Mouse (Mus musculus): Measurements from ENCODE around the gene Mgll. TPM values are rescaled to one million over a fixed set of nuclear protein-coding genes. Genes with fewer than 3 reads are reported as not detected.

Gene Mgll
- polyA plus RNA-seq, 1 experiment from 2014 or later, result 44.4 TPM

DNA sequence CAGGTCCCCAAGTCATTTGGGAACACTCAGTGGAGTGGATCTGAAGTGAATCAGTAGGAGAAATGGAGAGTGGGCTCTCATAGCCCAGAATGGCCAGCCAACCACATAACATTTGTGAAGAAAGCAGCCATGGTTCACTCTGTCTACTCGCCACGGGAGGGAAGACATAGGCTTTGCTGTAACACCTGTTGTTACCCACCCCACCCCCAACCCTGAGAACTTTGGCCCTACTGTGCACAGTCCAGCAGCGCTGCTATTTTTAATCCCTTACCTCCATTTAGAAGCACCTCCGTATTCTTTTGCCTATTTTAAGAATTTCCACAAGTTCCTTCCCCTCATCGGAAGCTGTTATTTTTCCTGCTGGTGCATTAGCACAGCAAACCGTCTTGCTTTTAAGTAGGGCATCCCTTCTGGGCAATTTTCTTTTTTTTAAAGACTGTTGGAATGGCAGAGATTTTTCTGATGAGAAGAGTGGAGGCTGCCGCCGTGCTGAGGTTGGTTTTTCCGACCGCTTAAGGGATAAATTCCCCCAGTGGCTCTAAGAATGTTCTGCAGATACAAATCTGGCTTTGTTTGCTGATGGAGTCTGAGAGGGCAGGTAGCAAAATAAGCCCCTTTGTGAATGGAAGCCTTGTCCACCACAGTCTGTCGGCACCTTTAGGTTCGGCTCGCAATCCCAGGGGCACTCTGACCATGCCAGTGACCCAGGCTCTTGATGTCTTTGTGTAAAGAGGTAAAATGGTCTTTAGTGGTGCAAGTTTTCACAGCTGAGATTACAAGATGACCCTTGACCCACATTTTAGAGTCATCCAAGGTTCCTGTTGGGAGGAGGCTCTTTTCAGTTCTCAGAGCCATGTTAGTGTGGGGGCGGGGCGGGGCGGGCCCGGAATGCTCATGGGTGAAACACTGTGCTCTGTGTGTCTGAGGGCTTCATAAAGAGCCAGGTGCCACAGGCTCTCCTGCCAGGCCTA lies 8.7 kb downstream of the Mgll start:
- H3K36me3 ChIP-seq, result no peaks in the 10 kb centered on the region
- H3K4me3 ChIP-seq, result no peak overlapping the region
- no peak overlapping the region for H3K9ac ChIP-seq
- H3K4me1 ChIP-seq (replicated peaks), result peaks cover 16% of the 10 kb centered on the region
- H3K9me3 ChIP-seq (replicated peaks), result no peaks in the 10 kb centered on the region
- WGBS, result 63% methylated on average over 17 of the region's 17 CpGs
- H3K27me3 ChIP-seq, result no peaks in the 10 kb centered on the region
- H3K4me2 ChIP-seq, result no peak overlapping the region
- H3K27ac ChIP-seq, result no peak overlapping the region
- no peak for ATAC-seq (replicated peaks; ENCODE audit: insufficient number of reproducible peaks, insufficient read depth, low FRiP score, low read depth)

DNA sequence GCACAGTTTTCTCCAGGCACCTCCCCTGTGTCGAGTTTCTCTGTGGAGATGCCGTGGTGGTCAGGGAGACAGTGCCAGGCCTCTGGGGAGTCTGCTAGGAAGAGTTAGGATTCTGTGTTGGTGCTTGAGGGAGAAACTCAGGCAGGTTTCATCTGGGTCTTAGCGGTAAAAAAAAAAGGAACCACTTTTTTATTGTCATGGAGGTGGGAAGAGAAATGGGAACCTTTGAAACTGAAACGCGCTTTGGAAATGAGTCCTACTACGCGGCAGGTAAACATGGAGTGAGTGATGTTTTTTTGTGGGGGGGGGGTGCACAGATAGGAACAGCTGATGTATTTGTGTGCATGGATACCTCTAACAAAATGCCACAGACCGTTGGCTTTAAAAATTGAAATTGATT lies 12.1 kb downstream of the Mgll start:
- Histone ChIP-seq H3K27ac (no peak overlapping the region), H3K4me2 (no peak overlapping the region), H3K36me3 (no peaks in the 10 kb centered on the region), H3K4me1 (replicated peaks) (peaks cover 13% of the 10 kb centered on the region), H3K4me3 (no peak overlapping the region), H3K9ac (no peak overlapping the region), H3K27me3 (no peaks in the 10 kb centered on the region), H3K9me3 (replicated peaks) (no peaks in the 10 kb centered on the region)
- 81% methylated on average over 8 of the region's 8 CpGs for WGBS
- no peak for ATAC-seq (replicated peaks; ENCODE audit: insufficient number of reproducible peaks, insufficient read depth, low FRiP score, low read depth)

DNA sequence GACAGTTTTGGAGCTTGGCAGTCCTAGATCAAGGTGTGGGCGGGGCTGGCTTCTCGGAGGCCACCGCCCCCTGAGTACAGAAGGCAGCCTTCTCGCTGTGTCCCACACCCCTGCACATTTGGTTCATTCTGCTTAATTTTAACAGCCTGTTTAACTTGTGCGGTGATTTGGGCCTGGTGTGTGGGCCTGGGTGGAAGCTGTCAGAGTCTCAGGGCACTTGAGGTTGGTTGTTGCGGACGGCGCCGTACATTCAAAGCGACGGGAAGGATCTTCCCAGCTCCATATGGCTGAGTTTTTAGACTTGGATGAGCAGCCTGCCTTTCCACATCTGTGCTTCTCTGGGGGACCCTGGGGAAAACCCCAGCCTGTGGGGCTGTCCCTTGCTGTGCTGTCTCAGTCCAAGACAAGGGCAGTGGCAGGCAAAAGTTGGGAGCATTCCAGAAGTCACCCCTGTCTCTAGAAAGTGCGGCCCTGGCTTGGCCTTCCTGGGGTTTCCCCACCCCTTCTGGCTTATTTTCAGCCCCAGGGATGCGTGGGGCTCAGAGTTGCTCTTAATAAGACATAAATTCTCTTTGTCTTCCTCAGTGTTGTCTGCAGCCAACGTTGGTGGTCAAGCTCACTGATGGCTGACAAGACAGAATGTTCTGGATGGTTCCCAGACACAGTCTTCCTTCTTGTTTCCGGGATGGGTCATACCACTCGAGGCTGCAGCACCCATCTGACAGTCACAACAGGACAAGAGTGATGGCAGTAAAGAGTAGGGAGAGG lies 12.7 kb downstream of the Mgll start:
- 76% methylated on average over 16 of the region's 16 CpGs for WGBS
- Histone ChIP-seq H3K36me3 (no peaks in the 10 kb centered on the region), H3K27ac (no peak overlapping the region), H3K27me3 (no peaks in the 10 kb centered on the region), H3K4me3 (no peak overlapping the region), H3K9ac (no peak overlapping the region), H3K4me2 (no peak overlapping the region), H3K4me1 (replicated peaks) (peaks cover 11% of the 10 kb centered on the region), H3K9me3 (replicated peaks) (no peaks in the 10 kb centered on the region)
- ATAC-seq (replicated peaks; ENCODE audit: insufficient number of reproducible peaks, insufficient read depth, low FRiP score, low read depth), result no peak

DNA sequence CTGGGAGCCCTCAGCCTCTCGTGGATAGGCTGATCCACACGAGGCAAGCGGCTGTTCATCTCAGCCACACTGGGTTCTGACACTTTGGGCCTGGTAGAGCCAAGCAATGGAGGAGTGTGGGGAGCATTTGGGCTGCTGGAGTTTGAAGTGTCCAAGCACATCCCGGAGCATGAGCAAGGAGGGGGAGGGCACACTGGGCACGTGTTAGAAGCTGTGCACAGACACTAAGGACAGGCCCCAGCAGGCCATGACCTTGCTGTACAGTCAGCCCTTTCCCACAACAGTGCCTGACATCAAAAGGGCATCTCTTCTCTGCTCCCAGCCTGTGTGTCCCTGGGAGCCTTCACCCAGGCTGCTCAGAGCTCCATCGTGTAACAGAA lies 13.3 kb downstream of the Mgll start:
- H3K4me2 ChIP-seq, result no peak overlapping the region
- no peaks in the 10 kb centered on the region for H3K36me3 ChIP-seq
- no peak overlapping the region for H3K4me3 ChIP-seq
- WGBS, result 75% methylated on average over 6 of the region's 6 CpGs
- no peak overlapping the region for H3K27ac ChIP-seq
- no peaks in the 10 kb centered on the region for H3K9me3 ChIP-seq (replicated peaks)
- no peak for ATAC-seq (replicated peaks; ENCODE audit: insufficient number of reproducible peaks, insufficient read depth, low FRiP score, low read depth)
- H3K27me3 ChIP-seq, result no peaks in the 10 kb centered on the region
- peaks cover 7% of the 10 kb centered on the region; the same call in 1 of the 2 replicates for H3K4me1 ChIP-seq (replicated peaks)
- no peak overlapping the region for H3K9ac ChIP-seq

DNA sequence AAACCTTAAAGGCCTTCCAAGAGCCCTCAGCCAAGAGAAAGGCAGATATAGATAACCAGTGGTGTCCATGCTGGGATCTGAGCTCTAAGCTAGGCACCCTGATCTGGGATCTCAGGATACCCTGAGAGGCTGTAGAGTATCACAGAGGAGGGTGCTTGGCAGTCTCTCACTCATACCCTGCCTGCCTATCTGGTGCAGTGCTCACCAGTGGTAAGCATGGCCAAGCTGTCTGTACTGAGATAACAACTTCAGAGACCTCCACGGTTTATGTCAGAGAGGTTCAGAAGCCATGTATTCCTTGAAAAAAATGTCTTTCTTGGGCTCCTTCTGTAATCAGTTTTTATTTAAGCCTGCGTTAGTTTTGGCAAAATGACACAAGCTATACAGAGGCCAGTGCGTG lies 16.8 kb downstream of the Mgll start:
- H3K9me3 ChIP-seq (replicated peaks), result no peaks in the 10 kb centered on the region
- 71% methylated on average over 3 of the region's 3 CpGs for WGBS
- H3K4me1 ChIP-seq (replicated peaks), result 0 out of 2 replicates have a peak, but pooled peaks cover 6% of the 10 kb centered on the region

DNA sequence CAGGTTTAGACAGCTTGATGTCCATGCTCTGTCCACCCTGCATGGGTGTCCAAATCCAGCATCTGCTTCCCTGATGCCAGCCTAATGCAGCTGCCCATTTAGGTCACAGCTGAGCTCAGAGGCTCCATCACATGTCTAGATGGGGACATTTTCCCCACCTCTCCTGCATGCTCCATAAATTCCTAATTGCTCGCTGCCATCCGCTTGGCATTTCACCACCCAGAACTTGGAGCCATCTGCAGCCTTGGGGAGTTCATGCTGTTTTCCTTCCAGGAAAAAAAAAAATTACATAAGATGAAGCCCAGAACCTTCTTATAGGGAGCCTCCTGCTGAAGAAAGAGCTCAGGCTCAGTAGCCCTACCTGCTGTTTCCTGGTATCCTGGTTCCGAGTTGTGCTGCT lies 17.6 kb downstream of the Mgll start:
- Histone ChIP-seq H3K9ac (no peak overlapping the region), H3K4me1 (replicated peaks) (0 out of 2 replicates have a peak, but pooled peaks cover 6% of the 10 kb centered on the region), H3K4me3 (no peak overlapping the region), H3K27me3 (no peaks in the 10 kb centered on the region), H3K36me3 (no peaks in the 10 kb centered on the region), H3K9me3 (replicated peaks) (no peaks in the 10 kb centered on the region), H3K4me2 (no peak overlapping the region), H3K27ac (no peak overlapping the region)
- no peak for ATAC-seq (replicated peaks; ENCODE audit: insufficient number of reproducible peaks, insufficient read depth, low FRiP score, low read depth)
- 84% methylated on average over 3 of the region's 3 CpGs for WGBS

More for the DNA sequence above, 16.8 kb downstream of the Mgll start:
- Histone ChIP-seq H3K4me3 (no peak overlapping the region), H3K27me3 (no peaks in the 10 kb centered on the region), H3K36me3 (no peaks in the 10 kb centered on the region), H3K27ac (no peak overlapping the region), H3K4me2 (no peak overlapping the region), H3K9ac (no peak overlapping the region)
- no peak for ATAC-seq (replicated peaks; ENCODE audit: insufficient number of reproducible peaks, insufficient read depth, low FRiP score, low read depth)

DNA sequence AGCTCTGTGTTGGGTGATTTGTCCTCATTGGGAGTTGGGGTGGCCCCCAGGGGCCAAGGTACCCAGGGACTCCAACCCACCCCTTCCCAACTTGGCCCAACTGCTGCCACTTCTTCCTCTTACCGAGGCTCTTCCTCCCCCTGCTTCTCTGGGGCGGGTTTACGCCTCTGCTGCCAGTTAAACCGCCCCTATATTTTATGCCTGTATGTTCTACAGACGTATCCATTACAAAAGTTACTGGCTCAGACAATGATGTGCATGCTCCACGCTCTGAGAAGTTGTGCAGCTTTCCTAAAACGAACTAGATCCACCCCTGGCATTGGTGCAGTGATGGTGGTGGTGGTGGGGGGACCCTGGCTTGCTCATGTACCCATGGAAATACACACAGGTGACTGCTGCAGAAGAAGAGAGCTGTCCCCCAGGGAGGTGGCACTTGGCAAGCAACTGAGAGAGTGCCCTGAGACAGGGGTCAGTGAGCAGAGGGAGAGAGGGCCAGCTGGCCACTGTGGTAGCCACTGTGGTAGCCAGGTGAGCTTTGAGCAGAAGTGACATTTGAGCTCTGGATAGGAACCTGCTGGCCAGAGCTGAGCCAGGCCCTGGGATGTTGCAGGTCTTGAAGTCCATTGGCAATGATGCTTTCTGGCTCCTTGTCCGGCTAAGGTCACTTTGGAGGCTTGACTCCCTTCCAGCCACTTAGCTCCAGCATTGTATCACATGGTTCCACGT lies 18.2 kb downstream of the Mgll start:
- no peak overlapping the region for H3K4me2 ChIP-seq

DNA sequence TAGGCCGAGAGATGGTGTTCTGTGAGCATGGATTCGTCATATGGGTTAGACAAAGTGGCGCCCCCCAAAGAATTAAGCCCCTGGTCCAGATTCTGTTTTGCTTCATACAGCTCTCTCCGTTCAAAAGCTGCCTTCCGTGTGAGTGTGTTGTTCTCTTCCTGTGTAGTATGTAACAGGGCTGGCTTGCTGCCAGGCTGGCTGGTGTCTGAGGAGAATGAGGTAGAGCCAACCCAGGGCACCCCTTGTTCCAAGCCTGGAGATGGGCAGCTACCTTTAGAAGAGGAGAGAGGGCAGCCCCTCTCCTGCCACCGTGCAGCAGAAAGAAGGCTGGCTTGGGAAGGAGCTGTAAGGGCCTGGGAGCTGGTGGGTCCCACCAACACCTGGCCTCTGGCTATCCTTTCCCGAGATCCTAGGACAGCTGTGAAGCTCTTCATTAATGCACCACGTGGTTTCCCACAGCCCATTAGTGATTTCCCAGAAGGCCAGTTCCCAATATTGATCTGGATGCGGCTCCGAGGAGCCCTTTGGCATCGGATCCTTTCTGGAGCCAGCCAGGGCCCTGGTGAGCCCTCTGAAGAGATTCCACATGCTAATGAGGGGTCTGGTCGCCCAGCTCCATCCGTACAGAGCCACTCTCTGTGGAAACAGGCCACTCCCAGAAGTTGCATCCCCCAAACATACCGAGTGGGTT lies 19.5 kb downstream of the Mgll start:
- 62% methylated on average over 14 of the region's 14 CpGs for WGBS
- H3K9me3 ChIP-seq (replicated peaks), result no peaks in the 10 kb centered on the region
- no peak overlapping the region for H3K27ac ChIP-seq
- no peak overlapping the region for H3K9ac ChIP-seq
- no peak overlapping the region for H3K4me2 ChIP-seq
- 0 out of 2 replicates have a peak, but pooled peaks cover 6% of the 10 kb centered on the region for H3K4me1 ChIP-seq (replicated peaks)
- no peaks in the 10 kb centered on the region for H3K36me3 ChIP-seq
- no peak for ATAC-seq (replicated peaks; ENCODE audit: insufficient number of reproducible peaks, insufficient read depth, low FRiP score, low read depth)
- no peaks in the 10 kb centered on the region for H3K27me3 ChIP-seq
- no peak overlapping the region for H3K4me3 ChIP-seq

More for the DNA sequence above, 18.2 kb downstream of the Mgll start:
- 0 out of 2 replicates have a peak, but pooled peaks cover 6% of the 10 kb centered on the region for H3K4me1 ChIP-seq (replicated peaks)
- WGBS, result 71% methylated on average over 9 of the region's 9 CpGs
- H3K27ac ChIP-seq, result no peak overlapping the region
- H3K9ac ChIP-seq, result no peak overlapping the region
- H3K4me3 ChIP-seq, result no peak overlapping the region
- ATAC-seq (replicated peaks; ENCODE audit: insufficient number of reproducible peaks, insufficient read depth, low FRiP score, low read depth), result no peak
- H3K36me3 ChIP-seq, result no peaks in the 10 kb centered on the region
- no peaks in the 10 kb centered on the region for H3K9me3 ChIP-seq (replicated peaks)
- no peaks in the 10 kb centered on the region for H3K27me3 ChIP-seq

DNA sequence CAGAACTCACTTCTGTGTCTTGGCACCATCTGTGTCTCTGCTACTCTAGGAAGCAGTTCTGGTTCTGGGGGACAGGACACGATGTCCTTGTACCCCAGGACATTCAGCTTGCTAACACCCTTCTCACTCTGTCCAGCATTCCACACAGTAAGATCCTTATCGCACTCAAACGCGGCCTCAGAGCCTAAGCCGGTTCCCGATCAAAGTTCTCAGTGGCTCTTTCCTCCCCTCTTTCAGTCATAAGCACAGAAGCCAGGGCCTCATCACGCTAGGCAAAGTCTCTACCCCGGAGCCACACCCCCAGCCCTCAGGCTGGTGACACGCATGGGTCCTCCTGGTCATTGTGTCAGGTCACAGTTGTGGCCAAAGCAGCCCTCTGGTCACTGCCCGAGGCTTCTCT lies 20.8 kb downstream of the Mgll start:
- Histone ChIP-seq H3K9me3 (replicated peaks) (no peaks in the 10 kb centered on the region), H3K27me3 (no peaks in the 10 kb centered on the region), H3K4me3 (no peak overlapping the region), H3K9ac (no peak overlapping the region), H3K27ac (no peak overlapping the region), H3K4me2 (no peak overlapping the region), H3K4me1 (replicated peaks) (0 out of 2 replicates have a peak, but pooled peaks cover 6% of the 10 kb centered on the region), H3K36me3 (no peaks in the 10 kb centered on the region)
- WGBS, result 75% methylated on average over 10 of the region's 10 CpGs
- no peak for ATAC-seq (replicated peaks; ENCODE audit: insufficient number of reproducible peaks, insufficient read depth, low FRiP score, low read depth)

DNA sequence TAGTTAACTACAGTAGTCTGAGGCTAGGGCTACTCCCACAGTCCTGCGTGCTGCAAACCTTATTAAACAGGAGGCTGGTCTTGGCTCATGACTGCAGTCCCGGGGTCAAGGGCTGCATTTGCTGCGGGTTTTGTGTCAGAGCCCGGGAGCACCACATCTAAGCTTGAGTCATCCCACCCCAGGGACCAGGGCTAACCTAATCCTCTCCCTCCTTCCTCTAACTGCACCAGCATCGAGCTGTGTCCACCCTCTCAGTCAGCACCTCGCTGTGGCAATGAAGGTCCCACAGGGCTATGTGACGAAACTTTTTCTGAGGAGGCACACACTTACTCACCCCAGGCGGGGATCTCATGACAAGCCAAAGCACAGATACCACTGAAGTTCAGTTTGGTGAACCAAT lies 22.1 kb downstream of the Mgll start:
- H3K9ac ChIP-seq, result no peak overlapping the region
- H3K36me3 ChIP-seq, result no peaks in the 10 kb centered on the region
- H3K27ac ChIP-seq, result no peak overlapping the region
- 0 out of 2 replicates have a peak, but pooled peaks cover 6% of the 10 kb centered on the region for H3K4me1 ChIP-seq (replicated peaks)
- no peaks in the 10 kb centered on the region for H3K27me3 ChIP-seq
- WGBS, result 75% methylated on average over 8 of the region's 8 CpGs
- no peak for ATAC-seq (replicated peaks; ENCODE audit: insufficient number of reproducible peaks, insufficient read depth, low FRiP score, low read depth)
- H3K9me3 ChIP-seq (replicated peaks), result no peaks in the 10 kb centered on the region
- no peak overlapping the region for H3K4me2 ChIP-seq
- H3K4me3 ChIP-seq, result no peak overlapping the region
